Mouse (Mus musculus) liver, embryonic 13.5 days (tissue): ENCODE measurements around the gene 2010300C02Rik. TPM values are rescaled to one million over a fixed set of nuclear protein-coding genes. Genes with fewer than 3 reads are reported as not detected.
A peak's percentile ranks its signal among the peaks of the same experiment; 100 is the strongest.

ENCODE experiments used
- ATAC-seq: fragments of 200-750 bp; cut with Nextera tagmentation; 2 replicates; pipeline ENCODE4 v1.8.0; 2017; ENCODE audit warnings: low read depth, mild to moderate bottlenecking, moderate number of reproducible peaks, moderate library complexity
- DNase-seq: peaks from one replicate; pipeline ENCODE4 v3.0.0; 2022
- H3K27ac ChIP-seq: fragments of 300-500 bp; sonication (generic); 2 replicates; pipeline ENCODE4 v1.5.1; 2015; ENCODE audit warnings: moderate library complexity, mild to moderate bottlenecking, inconsistent platforms
- H3K27me3 ChIP-seq: fragments of 300-500 bp; sonication (generic); 2 replicates; pipeline ENCODE4 v1.6.1; 2015; ENCODE audit warnings: mild to moderate bottlenecking, inconsistent platforms
- H3K36me3 ChIP-seq: fragments of 300-500 bp; sonication (generic); 2 replicates; pipeline ENCODE4 v1.6.1; 2015; ENCODE audit warnings: mild to moderate bottlenecking, inconsistent platforms
- H3K4me1 ChIP-seq: fragments of 300-500 bp; sonication (generic); replicated peaks from 2 replicates; pipeline ENCODE4 v1.6.1; 2015; ENCODE audit warnings: inconsistent platforms
- H3K4me2 ChIP-seq: fragments of 300-500 bp; sonication (generic); 2 replicates; pipeline ENCODE4 v1.6.1; 2015; ENCODE audit warnings: inconsistent platforms, mild to moderate bottlenecking, moderate library complexity
- H3K4me3 ChIP-seq: fragments of 300-500 bp; sonication (generic); replicated peaks from 2 replicates; pipeline ENCODE4 v1.5.1; 2015; ENCODE audit warnings: mild to moderate bottlenecking, inconsistent platforms
- H3K9ac ChIP-seq: fragments of 300-500 bp; sonication (generic); 2 replicates; pipeline ENCODE4 v1.6.1; 2015; ENCODE audit warnings: mild to moderate bottlenecking, inconsistent platforms
- H3K9me3 ChIP-seq: fragments of 300-500 bp; sonication (generic); replicated peaks from 2 replicates; pipeline ENCODE4 v1.6.1; 2016; ENCODE audit warnings: inconsistent platforms
- WGBS: fragments of 180-500 bp; shearing (Covaris S2); methylation state at CpG from one replicate; pipeline ENCODE4 v1.1.7; 2015; ENCODE audit not compliant: insufficient replicate concordance; 5-methylcytosine and 5-hydroxymethylcytosine counted together
- polyA plus RNA-seq: library from polyadenylated mRNA; unstranded; fragments of >200 nt; fragmentation: Nextera tagmentation; extraction: Ambion mirVana; gene quantifications from 2 replicates; pipeline ENCODE4 v1.2.1, GENCODE M21; 2015

The 2010300C02Rik gene
- polyA plus RNA-seq: 0.09 and 0.13 TPM in 2 replicates

DNA sequence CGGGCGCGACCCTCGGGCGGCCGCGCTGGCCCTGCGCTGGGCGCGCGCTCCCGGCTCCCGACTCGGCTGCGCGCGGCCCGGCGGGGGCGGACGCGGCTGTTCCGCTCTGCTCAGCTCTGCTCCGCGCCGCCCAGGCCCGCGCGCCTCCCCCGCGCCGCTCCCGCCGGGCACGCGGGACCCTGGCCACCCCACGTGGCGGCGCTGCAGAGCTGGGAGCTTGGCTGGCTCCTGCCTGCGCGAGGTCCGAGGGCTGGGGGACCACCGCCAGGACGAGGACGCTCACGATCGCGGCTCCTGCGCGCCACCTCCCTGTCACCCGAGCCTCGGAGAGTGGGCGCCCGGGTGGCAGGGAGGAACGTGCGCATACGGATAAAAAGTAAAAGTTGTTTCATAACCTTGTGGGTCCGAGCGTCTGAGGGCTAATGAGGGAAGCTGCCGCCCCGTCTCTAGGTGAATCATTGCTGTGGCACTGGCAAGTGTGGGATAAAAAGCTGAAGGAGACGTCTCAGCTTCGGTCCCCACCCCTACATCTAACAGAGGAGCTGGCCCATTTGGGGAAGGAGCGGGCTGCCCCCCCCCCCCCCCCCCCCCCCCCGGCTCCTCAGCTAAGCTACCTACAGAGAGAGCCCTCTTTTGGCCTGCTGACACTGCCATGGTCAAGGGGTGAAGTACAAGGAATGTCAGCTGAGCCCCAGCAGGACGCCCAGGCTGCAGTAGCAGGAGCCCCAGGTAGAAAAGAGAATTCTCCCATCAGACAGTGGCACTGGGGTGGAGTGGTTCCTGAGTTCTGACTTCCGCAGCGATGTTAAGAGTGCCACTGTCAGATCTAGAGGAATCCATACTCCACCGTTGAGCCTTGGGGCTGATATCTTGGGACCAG is at the start of gene 2010300C02Rik:
Gene 2010300C02Rik, minus strand, starts transcription at position 325 of the 880 bp plus-strand sequence.
- DNase-seq (no peak), ATAC-seq (peak; percentile 53; the same call in 1 of the 2 replicates)
- H3K4me1 ChIP-seq: 0 out of 2 replicates have a peak, but pooled peaks cover 2% of the 10 kb centered on the region
- H3K27ac ChIP-seq: no peak within 1 kb of the TSS
- no peaks in the 10 kb centered on the region for H3K36me3 ChIP-seq
- H3K9ac ChIP-seq: no peak within 1 kb of the TSS
- H3K9me3 ChIP-seq: no peaks in the 10 kb centered on the region
- H3K27me3 ChIP-seq: peaks cover 50% of the 10 kb centered on the region
- peak within 1 kb of the TSS; percentile 72 for H3K4me2 ChIP-seq
- 3% methylated on average over 40 of the region's 69 CpGs for WGBS
- peak within 1 kb of the TSS; percentile 57 for H3K4me3 ChIP-seq

DNA sequence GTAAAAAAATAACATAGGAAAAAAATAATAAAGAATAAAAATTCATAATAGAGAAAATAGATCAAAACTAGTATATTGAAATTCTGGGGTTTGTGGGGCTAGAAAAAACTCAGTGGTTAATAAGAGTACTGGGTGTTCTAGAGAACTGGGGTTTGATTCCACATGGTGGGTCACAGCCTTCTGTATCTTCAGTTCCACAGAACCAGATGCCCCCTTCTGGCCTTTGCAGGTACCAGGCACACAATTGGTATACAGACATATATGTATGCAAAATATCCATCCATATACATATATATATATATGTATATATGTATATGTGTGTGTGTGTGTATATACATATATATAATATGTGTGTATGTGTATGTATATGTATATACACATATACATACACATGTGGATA is 39.5 kb upstream of the 2010300C02Rik start:
- Histone ChIP-seq H3K4me3 (no peak overlapping the region), H3K4me1 (no peaks in the 10 kb centered on the region), H3K9me3 (no peaks in the 10 kb centered on the region), H3K27me3 (no peaks in the 10 kb centered on the region), H3K4me2 (no peak overlapping the region), H3K27ac (no peak overlapping the region), H3K36me3 (no peaks in the 10 kb centered on the region), H3K9ac (no peak overlapping the region)
- ATAC-seq: no peak
- no peak for DNase-seq

DNA sequence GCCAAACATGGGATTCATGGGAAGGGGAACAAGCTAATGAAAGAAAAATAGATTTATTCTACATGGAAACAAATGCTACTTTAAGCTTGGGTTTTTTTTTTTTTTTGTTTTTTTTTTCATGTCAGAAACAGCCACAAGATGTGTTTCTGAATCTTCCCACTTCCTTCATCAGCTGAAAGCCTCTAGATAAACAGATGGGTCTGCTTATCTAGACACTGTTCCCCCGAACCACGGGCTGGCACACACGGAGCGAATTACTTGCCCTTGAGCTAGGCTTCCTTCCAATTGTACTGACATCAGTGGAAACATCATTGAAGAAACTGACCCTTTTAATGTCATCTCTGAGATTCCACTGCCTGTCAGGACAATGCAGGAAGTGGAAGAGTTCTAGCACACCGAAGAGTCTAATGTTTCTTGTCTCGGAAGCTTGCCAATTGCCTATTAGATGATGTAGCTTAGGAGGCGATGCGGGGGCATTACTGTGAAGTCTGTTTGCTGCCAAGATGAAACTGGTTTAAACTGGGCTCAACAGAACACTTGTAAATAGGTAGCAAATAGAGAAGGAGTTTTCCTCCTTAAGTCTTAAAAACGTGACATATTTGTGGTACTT is 24.9 kb upstream of the 2010300C02Rik start:
- Histone ChIP-seq H3K27ac (no peak overlapping the region), H3K9ac (no peak overlapping the region), H3K36me3 (no peaks in the 10 kb centered on the region), H3K9me3 (no peaks in the 10 kb centered on the region), H3K4me2 (no peak overlapping the region), H3K4me3 (no peak overlapping the region), H3K4me1 (0 out of 2 replicates have a peak, but pooled peaks cover 9% of the 10 kb centered on the region), H3K27me3 (peaks cover 3% of the 10 kb centered on the region; the same call in 1 of the 2 replicates)
- 37% methylated on average over 9 of the region's 9 CpGs for WGBS
- DNase-seq (peak; percentile 17), ATAC-seq (no peak)

DNA sequence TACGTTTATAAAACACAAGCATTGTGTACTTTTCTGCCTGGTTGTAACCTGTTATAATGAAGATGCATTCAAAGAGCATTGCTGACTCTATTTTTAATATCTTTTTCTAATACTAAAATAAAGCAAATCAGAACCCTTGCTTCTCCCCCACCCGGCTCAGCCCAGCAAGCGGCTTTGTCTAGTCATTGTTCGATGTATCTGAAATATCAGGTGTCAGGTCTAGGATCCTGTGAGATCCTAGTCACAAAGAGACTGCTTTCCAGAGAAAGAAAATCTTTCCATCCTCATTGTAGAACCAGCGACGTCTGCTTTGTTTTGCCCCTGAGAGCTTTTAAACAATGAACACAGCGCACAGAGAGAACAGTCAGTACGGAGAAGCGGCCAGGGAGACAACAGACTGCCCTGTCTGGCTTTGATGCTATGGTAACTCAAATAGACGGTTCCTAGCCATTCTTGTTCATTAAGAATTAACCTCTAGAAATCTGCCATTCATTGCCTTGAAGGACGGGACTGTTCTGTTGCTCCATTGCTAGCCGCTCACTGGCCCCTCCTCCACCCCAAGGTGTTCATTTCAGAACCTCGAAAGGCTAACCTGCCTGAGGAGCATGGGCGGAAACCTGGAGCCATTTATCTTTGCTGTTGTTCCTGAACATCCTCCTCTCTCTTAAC is 22.9 kb upstream of the 2010300C02Rik start:
- Histone ChIP-seq H3K27me3 (peaks cover 3% of the 10 kb centered on the region; the same call in 1 of the 2 replicates), H3K27ac (no peak overlapping the region), H3K4me1 (0 out of 2 replicates have a peak, but pooled peaks cover 9% of the 10 kb centered on the region), H3K36me3 (no peaks in the 10 kb centered on the region), H3K9me3 (no peaks in the 10 kb centered on the region), H3K4me2 (no peak overlapping the region), H3K9ac (no peak overlapping the region), H3K4me3 (no peak overlapping the region)
- DNase-seq: no peak
- WGBS: 68% methylated on average over 14 of the region's 14 CpGs
- ATAC-seq: no peak

DNA sequence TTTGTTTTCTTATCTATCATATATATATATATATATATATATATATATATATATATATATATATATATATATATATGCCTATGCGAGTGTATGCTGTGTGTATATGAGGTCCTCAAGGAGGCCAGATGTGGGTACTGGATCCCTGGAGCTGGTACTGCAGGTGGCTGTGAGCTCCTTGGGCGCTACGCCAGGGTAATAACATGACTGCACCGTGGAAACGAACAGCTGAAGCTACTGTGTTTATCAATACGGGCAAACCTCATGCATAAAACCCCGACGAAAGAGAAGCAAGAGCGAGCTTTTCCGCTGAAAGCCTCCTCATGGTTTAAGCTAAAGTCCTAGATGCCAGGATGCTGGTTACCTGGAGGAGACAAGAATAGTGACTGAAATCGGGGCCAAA is 22.2 kb upstream of the 2010300C02Rik start:
- no peak for ATAC-seq
- H3K36me3 ChIP-seq: no peaks in the 10 kb centered on the region
- H3K4me3 ChIP-seq: no peak overlapping the region
- no peaks in the 10 kb centered on the region for H3K9me3 ChIP-seq
- no peak overlapping the region for H3K4me2 ChIP-seq
- H3K27me3 ChIP-seq: peaks cover 3% of the 10 kb centered on the region; the same call in 1 of the 2 replicates
- 84% methylated on average over 11 of the region's 11 CpGs for WGBS
- no peak for DNase-seq
- H3K9ac ChIP-seq: no peak overlapping the region
- H3K27ac ChIP-seq: no peak overlapping the region
- H3K4me1 ChIP-seq: 0 out of 2 replicates have a peak, but pooled peaks cover 9% of the 10 kb centered on the region

DNA sequence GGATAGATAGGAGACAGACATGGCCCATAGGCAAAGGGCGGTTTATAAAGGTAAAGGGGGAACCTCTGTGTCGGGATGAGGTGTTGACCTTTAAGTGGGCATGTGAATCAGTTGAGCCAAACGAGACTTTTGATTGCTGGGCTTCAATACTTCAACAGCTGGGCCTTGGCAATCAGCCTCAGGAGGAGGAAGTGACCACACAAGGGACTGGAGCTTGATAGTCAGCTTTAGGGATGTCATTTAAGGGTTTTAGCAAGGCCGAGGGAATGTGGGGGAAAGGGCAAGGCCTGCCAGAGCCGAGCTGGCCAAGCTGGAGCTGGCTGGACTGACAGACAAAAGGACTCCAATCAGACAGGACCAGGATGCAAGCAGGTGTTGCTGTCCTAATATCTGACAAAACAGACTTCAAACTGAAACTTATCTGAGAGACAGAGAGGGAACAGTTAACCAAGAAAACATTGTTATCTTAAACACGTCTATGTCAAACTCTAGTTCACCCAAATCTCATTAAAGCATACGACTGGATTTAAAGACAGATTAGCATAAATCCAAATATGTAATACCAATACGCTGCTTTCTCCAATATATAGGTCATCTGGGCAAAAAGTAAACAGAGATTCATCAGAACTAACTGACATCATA is 20.4 kb upstream of the 2010300C02Rik start:
- WGBS: 23% methylated on average over 8 of the region's 8 CpGs
- ATAC-seq (no peak), DNase-seq (no peak)
- Histone ChIP-seq H3K9me3 (no peaks in the 10 kb centered on the region), H3K9ac (no peak overlapping the region), H3K4me2 (no peak overlapping the region), H3K27ac (no peak overlapping the region), H3K4me1 (0 out of 2 replicates have a peak, but pooled peaks cover 9% of the 10 kb centered on the region), H3K27me3 (peaks cover 3% of the 10 kb centered on the region; the same call in 1 of the 2 replicates), H3K36me3 (no peaks in the 10 kb centered on the region), H3K4me3 (no peak overlapping the region)

DNA sequence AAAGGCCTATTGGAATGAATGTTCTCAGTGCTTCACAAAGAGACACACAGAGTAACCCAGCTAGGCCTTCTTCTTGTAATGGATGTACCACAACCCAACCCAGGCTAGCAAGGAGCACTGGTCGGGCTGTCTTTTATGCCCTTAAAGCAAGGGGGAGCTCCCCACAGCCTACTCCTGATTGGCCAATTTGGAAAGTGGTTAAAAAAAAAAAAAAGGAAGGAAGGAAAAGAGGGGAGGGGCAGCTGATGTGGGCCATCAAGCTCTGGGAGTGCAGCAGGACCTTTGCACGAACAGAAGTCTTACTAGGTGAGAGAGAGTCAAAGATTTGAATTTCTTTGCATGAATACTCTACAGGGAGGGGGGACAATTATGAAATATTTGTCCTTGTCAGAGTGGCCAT is 19.0 kb upstream of the 2010300C02Rik start:
- H3K9me3 ChIP-seq: no peaks in the 10 kb centered on the region
- no peak overlapping the region for H3K9ac ChIP-seq
- H3K36me3 ChIP-seq: no peaks in the 10 kb centered on the region
- ATAC-seq (no peak), DNase-seq (no peak)
- 21% methylated on average over 2 of the region's 2 CpGs for WGBS
- H3K27me3 ChIP-seq: peaks cover 3% of the 10 kb centered on the region; the same call in 1 of the 2 replicates
- 0 out of 2 replicates have a peak, but pooled peaks cover 2% of the 10 kb centered on the region for H3K4me1 ChIP-seq
- no peak overlapping the region for H3K4me2 ChIP-seq
- no peak overlapping the region for H3K27ac ChIP-seq
- H3K4me3 ChIP-seq: no peak overlapping the region

DNA sequence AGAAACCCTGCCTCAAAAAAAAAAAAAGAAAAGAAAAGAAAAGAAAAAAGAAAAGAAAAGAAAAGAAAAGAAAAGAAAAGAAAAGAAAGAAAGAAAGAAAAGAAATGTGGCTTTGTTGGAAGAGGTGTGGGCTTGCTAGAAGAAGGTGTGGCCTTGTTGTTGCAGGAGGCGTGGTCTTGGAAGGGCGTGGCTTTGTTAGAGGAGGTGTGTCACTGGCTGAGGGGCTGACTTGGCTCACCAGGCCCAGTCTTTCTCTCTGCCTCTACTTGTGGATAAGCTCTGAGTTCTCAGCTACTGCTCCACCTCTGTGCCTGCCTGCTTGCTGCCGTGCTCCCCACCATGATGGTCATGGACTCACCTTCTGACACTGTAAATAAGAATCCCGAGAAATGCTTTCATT is 17.2 kb upstream of the 2010300C02Rik start:
- no peak overlapping the region for H3K4me2 ChIP-seq
- 0 out of 2 replicates have a peak, but pooled peaks have one; percentile 53 for ATAC-seq
- H3K9me3 ChIP-seq: no peaks in the 10 kb centered on the region
- 45% methylated on average over 4 of the region's 4 CpGs for WGBS
- H3K4me1 ChIP-seq: 0 out of 2 replicates have a peak, but pooled peaks cover 2% of the 10 kb centered on the region
- DNase-seq: peak; percentile 55
- no peaks in the 10 kb centered on the region for H3K36me3 ChIP-seq
- H3K4me3 ChIP-seq: no peak overlapping the region
- no peaks in the 10 kb centered on the region for H3K27me3 ChIP-seq
- no peak overlapping the region for H3K27ac ChIP-seq
- no peak overlapping the region for H3K9ac ChIP-seq

DNA sequence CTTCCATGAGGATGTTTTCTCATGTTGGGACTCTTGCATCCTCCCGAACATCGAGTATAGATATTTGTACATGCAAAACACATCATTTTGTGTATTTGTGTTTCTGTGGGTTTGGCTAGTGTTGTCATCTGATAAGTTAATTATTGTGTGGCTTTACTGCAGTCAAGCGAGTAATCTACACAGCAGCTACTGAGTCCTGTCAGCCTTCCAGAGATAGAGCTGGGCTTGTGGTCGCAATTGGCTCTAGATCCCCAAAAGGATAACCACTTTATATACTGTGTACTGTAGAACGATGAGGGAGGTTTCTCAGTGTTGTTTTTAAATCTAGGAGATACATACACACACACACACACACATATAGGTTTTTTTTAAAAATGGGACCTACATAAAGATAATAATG is 16.0 kb upstream of the 2010300C02Rik start:
- Histone ChIP-seq H3K4me1 (0 out of 2 replicates have a peak, but pooled peaks cover 2% of the 10 kb centered on the region), H3K9me3 (no peaks in the 10 kb centered on the region), H3K36me3 (no peaks in the 10 kb centered on the region), H3K4me3 (no peak overlapping the region), H3K4me2 (no peak overlapping the region), H3K27me3 (no peaks in the 10 kb centered on the region), H3K9ac (no peak overlapping the region), H3K27ac (no peak overlapping the region)
- 46% methylated on average over 5 of the region's 5 CpGs for WGBS
- ATAC-seq (no peak), DNase-seq (no peak)

DNA sequence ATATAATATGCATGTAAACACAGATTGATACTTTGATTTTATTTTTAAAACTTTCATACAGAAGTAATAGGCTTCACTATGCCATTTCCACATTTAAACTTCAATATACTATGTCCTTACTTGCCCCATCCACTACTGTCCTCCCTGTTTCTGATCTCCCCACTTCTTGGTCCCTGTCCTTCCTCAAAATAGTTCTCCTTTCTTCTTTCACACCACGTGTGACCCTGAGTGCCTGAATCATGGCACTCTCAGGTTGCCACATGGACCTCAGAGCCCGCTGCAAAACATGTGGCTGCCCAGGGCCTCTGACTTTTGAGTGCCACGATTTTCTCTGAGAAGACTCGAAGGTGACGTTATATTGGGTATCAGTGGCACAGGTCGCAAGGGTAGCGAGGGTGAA is 15.0 kb upstream of the 2010300C02Rik start:
- DNase-seq (no peak), ATAC-seq (no peak)
- Histone ChIP-seq H3K27ac (no peak overlapping the region), H3K4me3 (no peak overlapping the region), H3K27me3 (no peaks in the 10 kb centered on the region), H3K4me1 (no peaks in the 10 kb centered on the region), H3K9ac (no peak overlapping the region), H3K9me3 (no peaks in the 10 kb centered on the region), H3K36me3 (no peaks in the 10 kb centered on the region), H3K4me2 (no peak overlapping the region)
- WGBS: 58% methylated on average over 7 of the region's 7 CpGs

DNA sequence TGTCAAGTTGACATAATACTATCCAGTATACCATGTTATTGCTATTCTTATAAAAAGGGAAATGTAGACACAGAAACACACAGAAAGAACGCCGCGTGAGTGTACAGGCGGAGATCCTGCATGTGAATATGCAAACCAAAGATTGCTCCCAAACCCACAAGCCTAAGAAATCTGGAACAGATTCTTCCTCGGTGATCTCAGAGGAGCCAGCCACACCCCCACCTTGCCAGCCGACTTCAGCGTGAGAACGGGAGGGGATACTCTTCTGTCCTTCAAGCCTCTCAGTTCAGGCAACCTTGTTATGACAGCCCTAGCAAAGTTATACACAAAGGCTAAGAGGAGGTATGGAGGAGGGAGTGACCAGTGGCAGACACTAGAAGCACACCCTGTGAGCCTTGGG is 9.5 kb upstream of the 2010300C02Rik start:
- Histone ChIP-seq H3K36me3 (no peaks in the 10 kb centered on the region), H3K27me3 (0 out of 2 replicates have a peak, but pooled peaks cover 3% of the 10 kb centered on the region), H3K4me3 (no peak overlapping the region), H3K9me3 (no peaks in the 10 kb centered on the region), H3K27ac (no peak overlapping the region), H3K4me2 (no peak overlapping the region), H3K4me1 (no peaks in the 10 kb centered on the region), H3K9ac (no peak overlapping the region)
- DNase-seq (no peak), ATAC-seq (no peak)
- 84% methylated on average over 8 of the region's 8 CpGs for WGBS
